Mouse (Mus musculus): Measurements from ENCODE around the gene Flt1. TPM values are rescaled to one million over a fixed set of nuclear protein-coding genes. Genes with fewer than 3 reads are reported as not detected.

Gene Flt1
- polyA plus RNA-seq (2014; fragmentation: Nextera tagmentation; extraction: Ambion mirVana) = 20.4 and 23.1 TPM in 2 replicates

DNA sequence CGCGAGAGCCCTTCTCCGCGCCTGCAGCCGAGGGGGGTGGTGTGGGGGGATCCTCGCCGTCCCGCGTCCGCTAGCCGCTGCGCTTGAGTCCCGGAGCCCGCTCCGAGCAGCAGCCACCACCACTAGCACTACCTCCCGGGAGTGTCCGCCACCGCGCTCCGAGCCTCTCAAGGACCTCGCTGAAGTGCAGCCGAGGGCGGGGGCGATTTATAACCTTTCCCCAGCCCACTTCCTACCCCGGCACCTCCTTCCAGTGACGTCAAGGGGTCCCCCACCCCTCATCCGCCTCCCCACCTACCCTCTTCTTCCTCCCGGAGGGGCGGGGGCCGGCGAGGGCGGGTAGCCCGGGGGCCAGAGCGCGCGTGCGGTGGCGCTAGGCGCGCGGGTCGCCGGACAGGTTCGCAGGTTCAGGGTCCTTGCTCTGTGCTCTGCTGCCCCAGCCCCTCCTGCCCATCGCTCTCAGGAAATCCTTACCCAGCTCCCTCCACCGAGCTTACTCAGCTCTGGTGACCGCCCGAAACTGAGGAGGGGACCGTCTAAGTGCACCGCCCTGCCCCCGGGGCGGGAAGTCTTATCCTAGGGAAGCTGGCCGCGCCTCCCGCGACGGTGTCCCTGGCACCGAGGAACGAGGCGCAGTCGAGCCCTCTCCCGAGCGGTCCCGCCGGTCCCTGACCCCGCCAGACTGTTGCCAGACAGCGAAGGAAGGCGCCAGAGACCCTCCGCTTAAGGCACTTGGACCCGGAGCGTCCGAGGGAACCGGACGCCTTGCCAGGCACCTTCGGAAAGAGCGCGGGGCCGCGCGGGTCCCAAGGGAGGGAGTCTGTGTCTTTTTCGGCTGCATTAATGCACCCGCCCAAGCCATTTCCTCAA is at the start of gene Flt1:
Flt1 (minus strand) TSS at position 181 of the 870 bp plus-strand sequence.
- H3K9me3 ChIP-seq (replicated peaks; ENCODE audit: control insufficient read depth, low read length) = no peaks in the 10 kb centered on the region
- peak; percentile 75 for ATAC-seq (replicated peaks; ENCODE audit: insufficient number of reproducible peaks, low FRiP score, low TSS enrichment)
- H3K27me3 ChIP-seq (ENCODE audit: control insufficient read depth, insufficient read depth, low read length) = peaks cover 58% of the 10 kb centered on the region
- peak within 1 kb of the TSS; percentile 63 for H3K4me3 ChIP-seq (ENCODE audit: low read depth, low read length)
- H3K36me3 ChIP-seq (ENCODE audit: control insufficient read depth, insufficient read depth, low read length) = no peaks in the 10 kb centered on the region
- 0 out of 2 replicates have a peak, but pooled peaks cover 5% of the 10 kb centered on the region for H3K4me1 ChIP-seq (ENCODE audit: control insufficient read depth, insufficient read depth, low read length)
- WGBS (ENCODE audit: insufficient replicate concordance) = under 1% methylated on average over 82 of the region's 82 CpGs
- H3K27ac ChIP-seq (ENCODE audit: low read depth, low read length) = peak within 1 kb of the TSS; percentile 42
- H3K9ac ChIP-seq (ENCODE audit: low read depth, low read length) = peak within 1 kb of the TSS; percentile 68
- peak within 1 kb of the TSS; percentile 91 for H3K4me2 ChIP-seq

DNA sequence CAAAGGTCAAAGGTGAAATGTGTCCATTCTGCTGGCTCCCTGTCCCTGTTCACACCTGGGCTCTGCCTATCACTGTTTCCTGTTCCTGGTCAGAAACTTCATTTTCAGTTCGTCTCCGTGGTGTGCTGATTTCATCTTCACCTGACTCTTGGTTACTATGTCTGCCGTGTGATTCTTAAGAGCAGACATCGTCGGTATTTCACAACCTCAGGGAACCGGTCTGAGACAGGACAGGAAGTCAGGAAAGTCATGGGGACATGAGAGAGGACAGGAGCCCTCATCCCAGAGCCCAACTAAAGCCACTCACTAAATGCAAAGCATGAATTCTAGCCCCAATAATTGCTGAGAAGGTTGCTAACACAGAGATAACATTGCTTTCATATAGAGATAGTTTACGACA is 49.4 kb upstream of the Flt1 start:
- no peaks in the 10 kb centered on the region for H3K27me3 ChIP-seq (ENCODE audit: control insufficient read depth, insufficient read depth, low read length)
- no peaks in the 10 kb centered on the region for H3K36me3 ChIP-seq (ENCODE audit: control insufficient read depth, insufficient read depth, low read length)
- H3K4me3 ChIP-seq (ENCODE audit: low read depth, low read length) = no peak overlapping the region
- no peak overlapping the region for H3K9ac ChIP-seq (ENCODE audit: low read depth, low read length)
- ATAC-seq (replicated peaks; ENCODE audit: insufficient number of reproducible peaks, low FRiP score, low TSS enrichment) = no peak
- peaks cover 4% of the 10 kb centered on the region; the same call in 1 of the 2 replicates for H3K9me3 ChIP-seq (replicated peaks; ENCODE audit: control insufficient read depth, low read length)
- 57% methylated on average over 7 of the region's 7 CpGs for WGBS (ENCODE audit: insufficient replicate concordance)
- no peak overlapping the region for H3K27ac ChIP-seq (ENCODE audit: low read depth, low read length)
- H3K4me1 ChIP-seq (ENCODE audit: control insufficient read depth, insufficient read depth, low read length) = no peaks in the 10 kb centered on the region
- no peak overlapping the region for H3K4me2 ChIP-seq

DNA sequence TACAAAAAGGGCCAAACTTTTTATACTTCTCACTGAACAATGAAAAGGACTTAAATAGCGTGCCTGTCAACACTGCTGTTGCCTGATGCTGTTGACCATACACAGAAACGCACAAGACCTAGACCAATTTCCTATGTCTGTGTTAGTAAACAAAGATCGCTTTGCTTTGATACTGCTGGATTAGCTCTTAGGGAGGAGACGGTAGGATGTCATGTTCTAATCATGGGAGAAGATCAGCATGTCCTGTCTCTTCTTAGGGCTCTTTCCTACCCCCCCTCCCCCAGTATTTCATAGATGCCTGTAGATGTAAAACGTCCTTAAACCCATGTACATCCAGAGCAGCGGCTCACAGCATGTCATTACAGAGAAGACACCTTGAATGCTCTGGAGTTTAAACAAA is 44.1 kb upstream of the Flt1 start:
- no peaks in the 10 kb centered on the region for H3K4me1 ChIP-seq (ENCODE audit: control insufficient read depth, insufficient read depth, low read length)
- no peak overlapping the region for H3K4me2 ChIP-seq
- no peak overlapping the region for H3K27ac ChIP-seq (ENCODE audit: low read depth, low read length)
- H3K9ac ChIP-seq (ENCODE audit: low read depth, low read length) = no peak overlapping the region
- no peaks in the 10 kb centered on the region for H3K27me3 ChIP-seq (ENCODE audit: control insufficient read depth, insufficient read depth, low read length)
- H3K36me3 ChIP-seq (ENCODE audit: control insufficient read depth, insufficient read depth, low read length) = no peaks in the 10 kb centered on the region
- 69% methylated on average over 6 of the region's 6 CpGs for WGBS (ENCODE audit: insufficient replicate concordance)
- no peak for ATAC-seq (replicated peaks; ENCODE audit: insufficient number of reproducible peaks, low FRiP score, low TSS enrichment)
- peaks cover 4% of the 10 kb centered on the region; the same call in 1 of the 2 replicates for H3K9me3 ChIP-seq (replicated peaks; ENCODE audit: control insufficient read depth, low read length)
- H3K4me3 ChIP-seq (ENCODE audit: low read depth, low read length) = no peak overlapping the region

DNA sequence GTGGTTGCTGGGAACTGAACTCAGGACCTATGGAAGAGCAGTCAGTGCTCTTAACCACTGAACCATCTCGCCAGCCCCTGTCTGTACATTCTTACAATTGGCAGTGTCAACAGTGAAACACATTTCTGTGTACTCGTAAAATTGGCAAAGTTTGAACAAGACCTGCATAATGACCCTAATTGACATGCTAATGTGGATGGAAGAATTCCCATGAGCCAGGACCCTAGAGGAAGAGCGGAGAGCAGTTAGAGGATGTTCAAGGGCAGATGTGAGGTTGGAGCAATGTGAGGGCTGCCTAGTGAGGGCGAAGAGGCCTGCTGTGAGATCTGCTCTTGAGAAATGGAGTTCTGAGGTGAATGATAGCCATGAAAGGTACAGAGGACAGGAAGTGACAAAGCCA is 38.2 kb upstream of the Flt1 start:
- H3K36me3 ChIP-seq (ENCODE audit: control insufficient read depth, insufficient read depth, low read length) = no peaks in the 10 kb centered on the region
- H3K27me3 ChIP-seq (ENCODE audit: control insufficient read depth, insufficient read depth, low read length) = no peaks in the 10 kb centered on the region
- H3K4me1 ChIP-seq (ENCODE audit: control insufficient read depth, insufficient read depth, low read length) = peaks cover 14% of the 10 kb centered on the region
- ATAC-seq (replicated peaks; ENCODE audit: insufficient number of reproducible peaks, low FRiP score, low TSS enrichment) = no peak
- no peak overlapping the region for H3K4me2 ChIP-seq
- WGBS (ENCODE audit: insufficient replicate concordance) = 87% methylated on average over 4 of the region's 4 CpGs
- H3K9ac ChIP-seq (ENCODE audit: low read depth, low read length) = no peak overlapping the region
- no peaks in the 10 kb centered on the region for H3K9me3 ChIP-seq (replicated peaks; ENCODE audit: control insufficient read depth, low read length)
- no peak overlapping the region for H3K4me3 ChIP-seq (ENCODE audit: low read depth, low read length)
- no peak overlapping the region for H3K27ac ChIP-seq (ENCODE audit: low read depth, low read length)

DNA sequence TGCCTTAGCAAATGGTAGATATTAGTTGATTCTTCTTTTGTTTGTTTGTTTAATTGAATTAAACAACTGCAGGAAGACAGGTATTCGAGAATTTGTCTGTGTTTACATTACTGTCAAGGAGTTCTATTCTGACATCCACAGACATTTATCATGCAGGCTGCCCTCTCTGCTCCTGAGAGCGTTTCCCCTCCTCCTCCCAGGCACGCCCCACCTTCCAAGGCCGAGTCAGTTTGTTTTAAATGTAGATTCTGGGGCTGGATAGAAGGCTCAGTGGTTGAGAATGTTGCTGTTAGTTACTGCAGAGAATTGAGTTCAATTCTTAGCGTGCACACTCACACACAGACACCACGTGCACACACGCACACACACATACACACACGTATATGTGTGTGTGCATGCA is 36.2 kb upstream of the Flt1 start:
- Histone ChIP-seq H3K4me1 (ENCODE audit: control insufficient read depth, insufficient read depth, low read length) (peaks cover 17% of the 10 kb centered on the region), H3K9me3 (replicated peaks; ENCODE audit: control insufficient read depth, low read length) (no peaks in the 10 kb centered on the region), H3K27me3 (ENCODE audit: control insufficient read depth, insufficient read depth, low read length) (no peaks in the 10 kb centered on the region), H3K27ac (ENCODE audit: low read depth, low read length) (no peak overlapping the region), H3K36me3 (ENCODE audit: control insufficient read depth, insufficient read depth, low read length) (no peaks in the 10 kb centered on the region), H3K9ac (ENCODE audit: low read depth, low read length) (no peak overlapping the region), H3K4me2 (peak overlapping the region; percentile 54), H3K4me3 (ENCODE audit: low read depth, low read length) (no peak overlapping the region)
- WGBS (ENCODE audit: insufficient replicate concordance) = 24% methylated on average over 8 of the region's 8 CpGs
- no peak for ATAC-seq (replicated peaks; ENCODE audit: insufficient number of reproducible peaks, low FRiP score, low TSS enrichment)

DNA sequence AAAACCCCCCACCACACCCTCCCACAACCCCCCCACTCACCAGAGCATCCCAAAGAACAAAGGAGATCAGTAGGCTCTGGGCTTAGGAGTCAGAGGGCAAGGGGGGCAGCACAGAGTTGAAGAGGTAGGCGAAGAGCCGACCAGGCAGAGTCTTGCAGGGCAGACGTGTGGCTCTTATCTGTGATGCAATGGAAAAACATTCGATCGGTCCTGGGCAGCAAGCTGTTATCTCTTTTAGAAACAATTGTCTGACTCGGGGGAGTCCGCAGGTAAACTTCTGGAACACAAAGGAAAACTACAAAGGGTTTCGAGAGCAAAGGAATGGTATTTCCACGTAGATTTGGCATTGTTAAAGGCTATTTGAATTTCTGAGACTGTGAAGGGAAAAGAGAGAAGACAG is 35.5 kb upstream of the Flt1 start:
- 4% methylated on average over 9 of the region's 9 CpGs for WGBS (ENCODE audit: insufficient replicate concordance)
- H3K9me3 ChIP-seq (replicated peaks; ENCODE audit: control insufficient read depth, low read length) = no peaks in the 10 kb centered on the region
- peak overlapping the region; percentile 54 for H3K4me2 ChIP-seq
- peak overlapping the region; percentile 11; the same call in 1 of the 2 replicates for H3K4me3 ChIP-seq (ENCODE audit: low read depth, low read length)
- no peaks in the 10 kb centered on the region for H3K27me3 ChIP-seq (ENCODE audit: control insufficient read depth, insufficient read depth, low read length)
- H3K36me3 ChIP-seq (ENCODE audit: control insufficient read depth, insufficient read depth, low read length) = no peaks in the 10 kb centered on the region
- H3K4me1 ChIP-seq (ENCODE audit: control insufficient read depth, insufficient read depth, low read length) = peaks cover 17% of the 10 kb centered on the region
- H3K27ac ChIP-seq (ENCODE audit: low read depth, low read length) = no peak overlapping the region
- ATAC-seq (replicated peaks; ENCODE audit: insufficient number of reproducible peaks, low FRiP score, low TSS enrichment) = no peak
- no peak overlapping the region for H3K9ac ChIP-seq (ENCODE audit: low read depth, low read length)

DNA sequence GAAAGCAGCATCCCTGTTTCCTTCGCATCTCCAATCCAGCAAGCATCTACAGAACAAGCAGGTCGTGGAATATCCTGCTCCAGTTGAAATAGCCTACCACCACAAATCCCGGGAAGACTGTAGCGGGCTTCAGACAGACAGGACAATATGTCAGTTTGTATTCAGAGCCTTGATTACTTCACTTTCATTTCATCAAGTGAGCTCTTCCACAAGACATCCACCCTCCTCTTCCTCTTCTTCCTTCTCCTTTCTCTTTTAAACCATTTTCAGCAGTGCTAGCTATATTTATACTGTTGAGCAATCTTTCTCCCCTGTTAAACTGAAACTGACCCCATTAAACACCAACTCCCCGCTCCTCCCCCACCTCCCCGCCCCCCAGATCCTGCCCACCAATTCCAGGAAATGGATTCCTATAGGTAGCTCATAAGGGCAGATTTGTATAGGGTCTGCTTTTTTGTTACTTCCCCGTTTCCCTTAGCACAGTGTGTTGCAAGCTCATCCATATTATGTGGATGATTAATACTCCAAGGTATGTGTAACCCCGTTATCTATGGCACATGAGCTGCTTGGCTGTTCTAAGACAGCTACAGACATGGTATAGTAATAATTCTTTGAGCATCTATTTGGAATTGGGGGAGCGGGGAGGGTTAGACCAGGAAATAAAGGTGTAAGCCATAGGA is 33.0 kb upstream of the Flt1 start:
- Histone ChIP-seq H3K27me3 (ENCODE audit: control insufficient read depth, insufficient read depth, low read length) (no peaks in the 10 kb centered on the region), H3K27ac (ENCODE audit: low read depth, low read length) (no peak overlapping the region), H3K4me1 (ENCODE audit: control insufficient read depth, insufficient read depth, low read length) (peaks cover 17% of the 10 kb centered on the region), H3K36me3 (ENCODE audit: control insufficient read depth, insufficient read depth, low read length) (no peaks in the 10 kb centered on the region), H3K9ac (ENCODE audit: low read depth, low read length) (no peak overlapping the region), H3K4me2 (peak overlapping the region; percentile 42), H3K4me3 (ENCODE audit: low read depth, low read length) (no peak overlapping the region), H3K9me3 (replicated peaks; ENCODE audit: control insufficient read depth, low read length) (no peaks in the 10 kb centered on the region)
- 68% methylated on average over 9 of the region's 9 CpGs for WGBS (ENCODE audit: insufficient replicate concordance)
- ATAC-seq (replicated peaks; ENCODE audit: insufficient number of reproducible peaks, low FRiP score, low TSS enrichment) = no peak

DNA sequence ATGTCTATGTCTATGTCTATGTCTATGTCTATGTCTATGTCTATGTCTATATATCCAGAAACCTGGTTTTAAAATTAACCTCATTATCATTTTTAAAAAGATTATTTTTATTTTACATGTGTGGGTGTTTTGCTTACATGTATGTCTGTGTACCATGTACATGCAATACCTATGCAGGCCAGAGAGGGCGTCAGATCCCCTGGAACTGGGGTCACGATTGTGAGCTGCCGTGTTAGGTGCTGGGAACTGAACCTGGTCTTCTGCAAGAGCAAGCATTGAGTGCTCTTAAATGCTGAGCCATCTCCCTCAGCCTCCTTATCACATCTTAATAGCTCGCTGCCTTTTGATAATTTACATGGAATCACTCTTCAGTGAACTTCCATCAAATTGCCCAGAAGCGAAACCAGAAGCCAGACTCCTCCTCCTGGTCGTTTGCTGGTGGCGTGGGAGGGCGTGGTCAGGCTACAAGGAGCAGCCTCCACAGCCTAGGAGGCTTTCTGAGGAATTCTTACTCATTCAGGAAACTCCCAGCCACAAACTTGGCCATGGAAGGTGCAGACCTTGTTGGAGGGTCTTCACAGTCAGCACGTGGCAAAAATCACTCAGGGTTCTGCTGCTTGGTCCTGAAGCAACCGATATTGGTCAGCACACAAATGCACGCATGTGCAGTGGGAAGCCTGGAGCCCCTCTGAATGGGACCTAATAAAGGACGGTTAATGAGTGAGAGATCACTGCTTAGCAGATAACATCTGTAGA is 32.2 kb upstream of the Flt1 start:
- Histone ChIP-seq H3K4me1 (ENCODE audit: control insufficient read depth, insufficient read depth, low read length) (peaks cover 17% of the 10 kb centered on the region), H3K4me3 (ENCODE audit: low read depth, low read length) (no peak overlapping the region), H3K27me3 (ENCODE audit: control insufficient read depth, insufficient read depth, low read length) (peaks cover 3% of the 10 kb centered on the region), H3K9ac (ENCODE audit: low read depth, low read length) (no peak overlapping the region), H3K27ac (ENCODE audit: low read depth, low read length) (no peak overlapping the region), H3K36me3 (ENCODE audit: control insufficient read depth, insufficient read depth, low read length) (no peaks in the 10 kb centered on the region), H3K4me2 (peak overlapping the region; percentile 42), H3K9me3 (replicated peaks; ENCODE audit: control insufficient read depth, low read length) (no peaks in the 10 kb centered on the region)
- 52% methylated on average over 12 of the region's 12 CpGs for WGBS (ENCODE audit: insufficient replicate concordance)
- no peak for ATAC-seq (replicated peaks; ENCODE audit: insufficient number of reproducible peaks, low FRiP score, low TSS enrichment)

All from heart, embryonic 11.5 days (tissue).